Mouse (Mus musculus) spleen, adult 2 months (tissue): ENCODE data around the gene Gm21411.
"Not testable (repeated sequence)": the region's sequence is repeated elsewhere in the genome, so short reads cannot be mapped to it uniquely, and the experiment has no call there.

Experiments used
- CTCF ChIP-seq: fragments of 200-500 bp; IDR thresholded peaks from 2 replicates; pipeline ENCODE4 v1.5.1; 2011; ENCODE audit warnings: mild to moderate bottlenecking, inconsistent platforms; ENCODE audit not compliant: insufficient read depth, insufficient read length, insufficient replicate concordance; ENCODE audit errors: extremely low read depth
- POLR2A ChIP-seq: fragments of 200-500 bp; IDR thresholded peaks from 2 replicates; pipeline ENCODE4 v1.6.1; 2011; ENCODE audit warnings: low read depth, low read length, inconsistent platforms

DNA sequence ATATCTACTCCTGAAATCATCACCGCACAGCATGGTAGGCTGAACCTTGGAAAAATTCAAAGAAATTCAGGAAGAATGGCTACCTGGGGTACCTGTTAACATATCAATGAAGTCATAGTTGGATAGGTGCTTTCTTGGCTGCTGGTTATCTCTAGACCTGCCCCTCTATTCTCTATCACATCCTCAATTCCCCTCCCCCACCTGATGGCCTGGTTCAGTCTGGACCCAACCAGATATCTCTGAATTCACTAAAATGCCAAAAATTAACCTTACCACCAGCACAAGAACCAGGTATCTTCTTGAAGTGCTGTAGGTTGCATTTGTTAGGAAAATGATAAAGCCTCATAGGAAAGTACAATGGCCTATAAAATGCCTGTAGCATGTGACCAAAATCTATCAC lies 1.3 kb downstream of the Gm21411 start:
- TF ChIP-seq CTCF, POLR2A: not testable (repeated sequence)
